Mouse (Mus musculus) layer of hippocampus, adult 9-11 months (tissue): ENCODE data around the gene Inpp5a.

Experiments
- DNase-seq: peaks from one replicate; pipeline ENCODE4 v3.0.0; 2022

The Inpp5a gene

GRCm38 (mm10) chr7:139445621-139446020, 56.7 kb downstream of the Inpp5a start:
- DNase-seq: no peak

GRCm38 (mm10) chr7:139447381-139447780, 58.5 kb downstream of the Inpp5a start:
- no peak for DNase-seq

GRCm38 (mm10) chr7:139450186-139450998, 61.5 kb downstream of the Inpp5a start:
- DNase-seq: no peak

- DNase-seq: no peak
These were observed 62.8 kb downstream of the Inpp5a start for GRCm38 (mm10) chr7:139451711-139452110.

- DNase-seq: no peak
These were observed 63.3 kb downstream of the Inpp5a start for GRCm38 (mm10) chr7:139452199-139452598.

GRCm38 (mm10) chr7:139453198-139453597, 64.3 kb downstream of the Inpp5a start:
- no peak for DNase-seq

- peak; percentile 52 for DNase-seq
These were observed 65.4 kb downstream of the Inpp5a start for GRCm38 (mm10) chr7:139454285-139454684.

GRCm38 (mm10) chr7:139456759-139457158, 67.8 kb downstream of the Inpp5a start:
- DNase-seq: no peak

- no peak for DNase-seq
These were observed 72.4 kb downstream of the Inpp5a start for GRCm38 (mm10) chr7:139461344-139461743.

- no peak for DNase-seq
These were observed 73.2 kb downstream of the Inpp5a start for GRCm38 (mm10) chr7:139462142-139462541.

GRCm38 (mm10) chr7:139465538-139465937, 76.6 kb downstream of the Inpp5a start:
- DNase-seq: no peak

GRCm38 (mm10) chr7:139466484-139467176, 77.7 kb downstream of the Inpp5a start:
- no peak for DNase-seq

GRCm38 (mm10) chr7:139467177-139467895, 78.4 kb downstream of the Inpp5a start:
- DNase-seq: no peak

- DNase-seq: no peak
These were observed 79.0 kb downstream of the Inpp5a start for GRCm38 (mm10) chr7:139467896-139468279.

GRCm38 (mm10) chr7:139468440-139468839, 79.5 kb downstream of the Inpp5a start:
- DNase-seq: no peak

GRCm38 (mm10) chr7:139469457-139469856, 80.5 kb downstream of the Inpp5a start:
- DNase-seq: no peak

GRCm38 (mm10) chr7:139470481-139470880, 81.6 kb downstream of the Inpp5a start:
- DNase-seq: no peak

GRCm38 (mm10) chr7:139472052-139472451, 83.1 kb downstream of the Inpp5a start:
- no peak for DNase-seq

- peak; percentile 75 for DNase-seq
These were observed 84.1 kb downstream of the Inpp5a start for GRCm38 (mm10) chr7:139472865-139473549.

GRCm38 (mm10) chr7:139475896-139476295, 87.0 kb downstream of the Inpp5a start:
- DNase-seq: no peak

- DNase-seq: no peak
These were observed 87.8 kb downstream of the Inpp5a start for GRCm38 (mm10) chr7:139476700-139477099.

- DNase-seq: no peak
These were observed 88.8 kb downstream of the Inpp5a start for GRCm38 (mm10) chr7:139477748-139478147.

GRCm38 (mm10) chr7:139479077-139479476, 90.2 kb downstream of the Inpp5a start:
- no peak for DNase-seq
